Comparison of ENCODE assay signal across 19 mouse cellular contexts in the genomic region with DNA sequence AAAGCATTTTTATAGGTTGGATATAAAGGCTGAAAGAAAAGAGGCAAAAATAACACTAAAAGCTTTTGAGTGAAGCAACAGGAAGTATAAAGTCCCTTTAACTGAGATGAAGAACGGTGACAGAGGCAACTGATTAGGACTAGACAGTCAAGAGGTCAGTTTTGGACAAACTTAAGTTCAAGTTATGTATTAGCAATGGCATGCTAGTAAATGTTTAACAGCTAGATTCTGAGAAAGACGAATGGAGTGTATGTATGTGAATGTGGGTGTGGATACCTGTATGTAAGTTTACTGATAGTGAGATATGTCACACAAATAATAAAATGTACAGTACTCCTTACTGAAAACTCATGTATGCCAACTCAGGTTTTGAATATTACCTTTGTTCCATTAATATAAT. TPM values are rescaled to one million over a fixed set of nuclear protein-coding genes. Genes with fewer than 3 reads are reported as not detected.
DNase-seq lines count a peak whose midpoint lies in the region; ATAC-seq and TF ChIP-seq lines count a peak whose summit lies in the region.
"Had no signal": no experiment of that assay in that cellular context is flagged by ENCODE, and none has a peak within 500 bp of the region (broad histone marks: within the 10 kb centered on the region; RNA-seq: fewer than 3 reads in every experiment).

No protein-coding gene starts in this region.

- TF ChIP-seq EP300 in liver, postnatal 0 days (IDR thresholded peaks at IDR 0.05; ENCODE audit: low read depth): no peak
- TF ChIP-seq EP300 in stomach, postnatal 0 days (optimal IDR thresholded peaks at IDR 0.05): no peak

- no peak overlapping the region for H3K9ac ChIP-seq in intestine, embryonic 15.5 days
- no peak overlapping the region for H3K9ac ChIP-seq in intestine, embryonic 16.5 days (ENCODE audit: low read depth, low read length)
- H3K9ac ChIP-seq in liver, postnatal 0 days (replicated peaks): no peak overlapping the region
- H3K9ac ChIP-seq in stomach, postnatal 0 days (ENCODE audit: low read length): no peak overlapping the region
- H3K9ac ChIP-seq: embryonic facial prominence, embryonic 13.5 days; forebrain, embryonic 12.5 days; heart, embryonic 15.5 days had no signal

- peaks cover 10% of the 10 kb centered on the region for H3K4me1 ChIP-seq in intestine, embryonic 15.5 days (replicated peaks)
- H3K4me1 ChIP-seq in intestine, embryonic 16.5 days (ENCODE audit: control insufficient read depth, insufficient read depth, low read length): no peaks in the 10 kb centered on the region
- peaks cover 20% of the 10 kb centered on the region for H3K4me1 ChIP-seq in liver, postnatal 0 days (ENCODE audit: insufficient read depth)
- no peaks in the 10 kb centered on the region for H3K4me1 ChIP-seq in stomach, postnatal 0 days (replicated peaks; ENCODE audit: control insufficient read depth, insufficient read depth)
- H3K4me1 ChIP-seq: embryonic facial prominence, embryonic 13.5 days; forebrain, embryonic 12.5 days had no signal

- no peaks in the 10 kb centered on the region for H3K9me3 ChIP-seq in intestine, embryonic 15.5 days
- H3K9me3 ChIP-seq in intestine, embryonic 16.5 days (ENCODE audit: control insufficient read depth, low read length): no peaks in the 10 kb centered on the region
- no peaks in the 10 kb centered on the region for H3K9me3 ChIP-seq in liver, postnatal 0 days (ENCODE audit: low read length)
- H3K9me3 ChIP-seq in stomach, postnatal 0 days (ENCODE audit: control insufficient read depth, low read length): no peaks in the 10 kb centered on the region
- H3K9me3 ChIP-seq: embryonic facial prominence, embryonic 13.5 days; forebrain, embryonic 12.5 days; heart, embryonic 15.5 days had no signal

- TF ChIP-seq CTCF in liver, postnatal 0 days (IDR thresholded peaks at IDR 0.05; ENCODE audit: low read depth): no peak
- TF ChIP-seq CTCF in stomach, postnatal 0 days (IDR thresholded peaks at IDR 0.05; ENCODE audit: low read depth): no peak

- H3K36me3 ChIP-seq in intestine, embryonic 15.5 days: no peaks in the 10 kb centered on the region
- H3K36me3 ChIP-seq in intestine, embryonic 16.5 days (ENCODE audit: control insufficient read depth, insufficient read depth, low read length): no peaks in the 10 kb centered on the region
- H3K36me3 ChIP-seq in liver, postnatal 0 days (replicated peaks; ENCODE audit: insufficient read depth, low read length): no peaks in the 10 kb centered on the region
- no peaks in the 10 kb centered on the region for H3K36me3 ChIP-seq in stomach, postnatal 0 days (ENCODE audit: control insufficient read depth, insufficient read depth, low read length)
- H3K36me3 ChIP-seq: embryonic facial prominence, embryonic 13.5 days; forebrain, embryonic 12.5 days; heart, embryonic 15.5 days had no signal

- peak; percentile 66 for ATAC-seq in intestine, embryonic 15.5 days
- ATAC-seq in intestine, embryonic 16.5 days: peak; percentile 83
- ATAC-seq in liver, postnatal 0 days: peak; percentile 53; the same call in 1 of the 2 replicates
- peak; percentile 42; the same call in 1 of the 2 replicates for ATAC-seq in stomach, postnatal 0 days (ENCODE audit: low FRiP score, low TSS enrichment)
- ATAC-seq: forebrain, embryonic 16.5 days had no signal

- no peaks in the 10 kb centered on the region for H3K27me3 ChIP-seq in intestine, embryonic 15.5 days (replicated peaks)
- no peaks in the 10 kb centered on the region for H3K27me3 ChIP-seq in intestine, embryonic 16.5 days (replicated peaks; ENCODE audit: control insufficient read depth, insufficient read depth, low read length)
- no peaks in the 10 kb centered on the region for H3K27me3 ChIP-seq in liver, postnatal 0 days (ENCODE audit: insufficient read depth, low read length)
- H3K27me3 ChIP-seq in stomach, postnatal 0 days (ENCODE audit: control insufficient read depth, insufficient read depth, low read length): no peaks in the 10 kb centered on the region
- H3K27me3 ChIP-seq: embryonic facial prominence, embryonic 13.5 days; forebrain, embryonic 12.5 days; heart, embryonic 15.5 days had no signal

- H3K4me2 ChIP-seq in intestine, embryonic 15.5 days (replicated peaks): no peak overlapping the region
- no peak overlapping the region for H3K4me2 ChIP-seq in intestine, embryonic 16.5 days (ENCODE audit: low read depth, low read length)
- H3K4me2 ChIP-seq in liver, postnatal 0 days (ENCODE audit: low read depth, low read length): peak overlapping the region; percentile 18; the same call in 1 of the 2 replicates
- H3K4me2 ChIP-seq in stomach, postnatal 0 days (replicated peaks; ENCODE audit: low read depth): no peak overlapping the region
- H3K4me2 ChIP-seq: embryonic facial prominence, embryonic 13.5 days; forebrain, embryonic 12.5 days; heart, embryonic 11.5 days; heart, embryonic 15.5 days had no signal

- no peak overlapping the region for H3K4me3 ChIP-seq in intestine, embryonic 15.5 days (replicated peaks)
- H3K4me3 ChIP-seq in intestine, embryonic 16.5 days (ENCODE audit: low read length): no peak overlapping the region
- H3K4me3 ChIP-seq in liver, postnatal 0 days (ENCODE audit: low read depth, low read length): no peak overlapping the region
- no peak overlapping the region for H3K4me3 ChIP-seq in stomach, postnatal 0 days (ENCODE audit: low read depth, low read length)
- H3K4me3 ChIP-seq: embryonic facial prominence, embryonic 13.5 days; forebrain, embryonic 12.5 days; heart, adult 2 months; heart, embryonic 15.5 days had no signal

- H3K27ac ChIP-seq in intestine, embryonic 15.5 days: no peak overlapping the region
- H3K27ac ChIP-seq in intestine, embryonic 16.5 days (ENCODE audit: low read length): no peak overlapping the region
- H3K27ac ChIP-seq in liver, postnatal 0 days (ENCODE audit: low read depth): peak overlapping the region; percentile 60; the same call in 1 of the 2 replicates
- no peak overlapping the region for H3K27ac ChIP-seq in stomach, postnatal 0 days (replicated peaks)
- H3K27ac ChIP-seq: embryonic facial prominence, embryonic 13.5 days; forebrain, embryonic 12.5 days; heart, adult 2 months; heart, embryonic 15.5 days had no signal

- no peak for DNase-seq in liver, postnatal 0 days
- no peak for DNase-seq in stomach, postnatal 0 days (ENCODE audit: low spot score)
- DNase-seq in urinary bladder, postnatal 36 days (ENCODE audit: low spot score in 2 of 2): no peak
- no peak for DNase-seq in right cerebral cortex, postnatal 4 days
- DNase-seq: adrenal gland, adult 2 months; adrenal gland, postnatal 25 days; cerebellum, adult 18-20 months; cerebellum, adult 9-11 months; cerebellum, postnatal 36 days; gastrocnemius, postnatal 10 days; heart, adult 2 months; heart, postnatal 14 days had no signal

- 48% methylated on average over 2 of the region's 2 CpGs for WGBS in intestine, embryonic 15.5 days
- WGBS in intestine, embryonic 16.5 days: 41% methylated on average over 2 of the region's 2 CpGs
- 40% methylated on average over 2 of the region's 2 CpGs for WGBS in liver, postnatal 0 days (ENCODE audit: insufficient replicate concordance)
- WGBS in stomach, postnatal 0 days: 40% methylated on average over 2 of the region's 2 CpGs

RNA-seq across cellular contexts. Expression of a gene that starts 17.8 kb away (rescaled TPM):
- polyA plus RNA-seq in intestine, embryonic 15.5 days (2015; fragmentation: Nextera tagmentation; extraction: Ambion mirVana): 37.5 and 42.6 TPM in 2 replicates
- 33.0 and 34.9 TPM in 2 replicates for polyA plus RNA-seq in intestine, embryonic 16.5 days (2015; fragmentation: Nextera tagmentation; extraction: Ambion mirVana)
- 14.5 and 15.6 TPM in 2 replicates for polyA plus RNA-seq in liver, postnatal 0 days (2015; fragmentation: Nextera tagmentation; extraction: Ambion mirVana)
- polyA plus RNA-seq in stomach, postnatal 0 days (2015; fragmentation: Nextera tagmentation; extraction: Ambion mirVana): 34.5 and 35.5 TPM in 2 replicates

RNA-seq across cellular contexts. Expression of a gene that starts 34.6 kb away (rescaled TPM):
- polyA plus RNA-seq in intestine, embryonic 15.5 days (2015; fragmentation: Nextera tagmentation; extraction: Ambion mirVana): 45.5 and 49.4 TPM in 2 replicates
- polyA plus RNA-seq in intestine, embryonic 16.5 days (2015; fragmentation: Nextera tagmentation; extraction: Ambion mirVana): 29.0 and 34.7 TPM in 2 replicates
- 29.1 and 30.9 TPM in 2 replicates for polyA plus RNA-seq in liver, postnatal 0 days (2015; fragmentation: Nextera tagmentation; extraction: Ambion mirVana)
- polyA plus RNA-seq in stomach, postnatal 0 days (2015; fragmentation: Nextera tagmentation; extraction: Ambion mirVana): 29.4 and 33.8 TPM in 2 replicates

RNA-seq across cellular contexts. Expression of a gene that starts 41.4 kb away (rescaled TPM):
- 1.3 and 1.6 TPM in 2 replicates for polyA plus RNA-seq in intestine, embryonic 15.5 days (2015; fragmentation: Nextera tagmentation; extraction: Ambion mirVana)
- polyA plus RNA-seq in intestine, embryonic 16.5 days (2015; fragmentation: Nextera tagmentation; extraction: Ambion mirVana): 0.72 and 0.99 TPM in 2 replicates
- 0.26 and 0.52 TPM in 2 replicates for polyA plus RNA-seq in liver, postnatal 0 days (2015; fragmentation: Nextera tagmentation; extraction: Ambion mirVana)
- 4.5 and 4.9 TPM in 2 replicates for polyA plus RNA-seq in stomach, postnatal 0 days (2015; fragmentation: Nextera tagmentation; extraction: Ambion mirVana)
- polyA plus RNA-seq: heart, adult 2 months had no signal
